In the genomic region with DNA sequence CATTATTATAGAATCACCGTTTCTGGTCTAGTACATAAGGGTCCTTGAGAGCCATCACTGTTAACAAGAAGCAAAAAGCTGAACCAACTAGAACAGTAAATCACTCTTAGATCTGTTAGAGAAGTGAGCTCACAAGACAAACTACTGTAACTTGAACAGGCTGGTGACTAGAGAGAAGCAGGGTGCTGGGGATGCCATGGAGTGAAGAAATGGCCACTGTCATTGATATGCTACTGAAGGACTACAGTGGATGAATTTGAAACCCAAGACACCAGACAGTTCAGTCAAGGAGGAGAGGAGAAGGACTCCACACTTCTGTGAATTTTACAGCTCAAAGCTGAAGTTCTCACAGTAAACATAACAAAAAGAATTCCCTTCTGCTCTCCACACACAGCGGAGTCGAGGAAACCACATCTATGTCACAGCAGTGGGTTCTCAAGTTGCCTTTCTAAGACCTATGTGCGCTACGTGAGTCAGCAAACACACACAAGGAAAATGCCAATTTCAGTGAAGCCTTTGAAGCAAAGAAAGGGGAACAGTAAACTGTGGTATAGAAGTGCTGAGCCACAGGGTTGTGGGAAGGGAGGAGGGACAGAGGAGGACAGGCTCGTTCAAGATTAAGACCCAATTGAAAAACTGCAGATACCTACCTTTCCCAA, we compare ENCODE assay signal across 15 mouse cellular contexts. TPM values are rescaled to one million over a fixed set of nuclear protein-coding genes. Genes with fewer than 3 reads are reported as not detected.
A peak's percentile ranks its signal among the peaks of the same experiment; 100 is the strongest.
DNase-seq lines count a peak whose midpoint lies in the region; ATAC-seq and TF ChIP-seq lines count a peak whose summit lies in the region.
"Had no signal": no experiment of that assay in that cellular context is flagged by ENCODE, and none has a peak within 500 bp of the region (broad histone marks: within the 10 kb centered on the region; RNA-seq: fewer than 3 reads in every experiment).

No protein-coding gene starts in this region.

- intact Hi-C loops in gastrocnemius, adult 2 months (cut with DNase I), result no loop called here
- intact Hi-C loops in left cerebral cortex, postnatal 4 days (cut with DNase I), result no loop called here

- 0 out of 2 replicates have a peak overlapping the region, but pooled peaks have one; percentile 0 for H3K27ac ChIP-seq in gastrocnemius, adult 2 months
- no peak overlapping the region for H3K27ac ChIP-seq in hindbrain, embryonic 11.5 days (ENCODE audit: low read depth, low read length)
- H3K27ac ChIP-seq: limb, embryonic 12.5 days; midbrain, embryonic 12.5 days; neural tube, embryonic 12.5 days had no signal

- peak; percentile 90 for ATAC-seq in megakaryocyte, adult 5-6 weeks (ENCODE audit: poor library complexity, severe bottlenecking)
- ATAC-seq in hindbrain, embryonic 11.5 days (ENCODE audit: low FRiP score), result no peak

- no peaks in the 10 kb centered on the region for H3K9me3 ChIP-seq in hindbrain, embryonic 11.5 days (ENCODE audit: control insufficient read depth, low read length)
- H3K9me3 ChIP-seq: limb, embryonic 12.5 days; midbrain, embryonic 12.5 days; neural tube, embryonic 12.5 days had no signal

- no peak overlapping the region for H3K9ac ChIP-seq in hindbrain, embryonic 11.5 days (ENCODE audit: low read depth, low read length)
- H3K9ac ChIP-seq: limb, embryonic 12.5 days; midbrain, embryonic 12.5 days; neural tube, embryonic 12.5 days had no signal

- H3K36me3 ChIP-seq in hindbrain, embryonic 11.5 days (ENCODE audit: control insufficient read depth, insufficient read depth, low read length), result no peaks in the 10 kb centered on the region
- H3K36me3 ChIP-seq: limb, embryonic 12.5 days; midbrain, embryonic 12.5 days; neural tube, embryonic 12.5 days had no signal

- H3K4me2 ChIP-seq in hindbrain, embryonic 11.5 days (replicated peaks; ENCODE audit: low read depth, low read length), result no peak overlapping the region
- H3K4me2 ChIP-seq: limb, embryonic 12.5 days; midbrain, embryonic 12.5 days; neural tube, embryonic 12.5 days had no signal

- H3K4me3 ChIP-seq in gastrocnemius, adult 2 months, result no peak overlapping the region
- no peak overlapping the region for H3K4me3 ChIP-seq in hindbrain, embryonic 11.5 days (ENCODE audit: low read depth, low read length)
- H3K4me3 ChIP-seq: limb, embryonic 12.5 days; midbrain, embryonic 12.5 days; neural tube, embryonic 12.5 days had no signal

- TF ChIP-seq CTCF in gastrocnemius, adult 2 months (IDR thresholded peaks at IDR 0.05), result no peak

- H3K4me1 ChIP-seq in hindbrain, embryonic 11.5 days (replicated peaks; ENCODE audit: control insufficient read depth, insufficient read depth, low read length), result no peaks in the 10 kb centered on the region
- H3K4me1 ChIP-seq: limb, embryonic 12.5 days; midbrain, embryonic 12.5 days; neural tube, embryonic 12.5 days had no signal

- no peaks in the 10 kb centered on the region for H3K27me3 ChIP-seq in hindbrain, embryonic 11.5 days (ENCODE audit: control insufficient read depth, insufficient read depth, low read length)
- H3K27me3 ChIP-seq: limb, embryonic 12.5 days; midbrain, embryonic 12.5 days; neural tube, embryonic 12.5 days had no signal

- 76% methylated on average over 6 of the region's 6 CpGs for WGBS in hindbrain, embryonic 11.5 days

- DNase-seq in gastrocnemius, adult 2 months, result no peak
- no peak for DNase-seq in gastrocnemius, adult 8-10 months (ENCODE audit: low spot score in 2 of 2)
- DNase-seq in 3T3-L1 (ENCODE audit: low read depth, low spot score) (peak; percentile 50), R1 (ENCODE audit: low read depth, low spot score) (peak; percentile 10)
- no peak for DNase-seq in left cerebral cortex, postnatal 4 days
- no peak for DNase-seq in hindbrain, embryonic 11.5 days (ENCODE audit: low spot score)
- no peak for DNase-seq in B cell, adult 2 months
- DNase-seq: adrenal gland, postnatal 25 days; cerebellum, adult 11-12 months; embryo, embryonic 11 days; heart, postnatal 36 days had no signal

RNA-seq across cellular contexts. Expression of a gene that starts 20.7 kb away (rescaled TPM):
- total RNA-seq in gastrocnemius, adult 2 months (2021), result 10 to 100 TPM; 10.7 to 11.4 TPM
- 10 to 100 TPM; 10.2 to 12.5 (median 11.5) TPM for total RNA-seq in gastrocnemius, adult 8-10 months (2022)
- total RNA-seq in megakaryocyte, adult 5-6 weeks (2015), result 32.6 and 34.5 TPM in 2 replicates
- total RNA-seq in megakaryocyte, adult 5-6 weeks (2017), result 20.7 and 26.8 TPM in 2 replicates
- 10 to 100 TPM; 86.2 to 88.7 TPM for total RNA-seq in left cerebral cortex, postnatal 4 days (2021)
- 6.1 and 7.6 TPM in 2 replicates for polyA plus RNA-seq in hindbrain, embryonic 11.5 days (2014; fragmentation: Nextera tagmentation; extraction: Ambion mirVana)

Comparison
In these comparisons a context has a peak if more than half of its experiments do, and no peak if none do; other contexts are left out.
1. DNase-seq: peak in 3T3-L1 (single experiment) and R1 (single experiment); none in gastrocnemius, adult 2 months (single experiment), gastrocnemius, adult 8-10 months (0 of 2), left cerebral cortex, postnatal 4 days (single experiment), hindbrain, embryonic 11.5 days (single experiment) and B cell, adult 2 months (0 of 2).